Mouse (Mus musculus) lung, postnatal 14 days (tissue): ENCODE results near the gene Nphs1.
"Not testable (repeated sequence)": the region's sequence is repeated elsewhere in the genome, so short reads cannot be mapped to it uniquely, and the experiment has no call there.

Experiments used
- DNase-seq: peaks from one replicate; pipeline ENCODE4 v3.0.0; 2021

The Nphs1 gene

GRCm38 (mm10) chr7:30493401-30493931, 35.4 kb downstream of the Nphs1 start, which contains the start of gene Prodh2:
TSS of gene Prodh2 (plus strand) at chr7:30493622.
- DNase-seq = no peak

GRCm38 (mm10) chr7:30495506-30496042, 37.5 kb downstream of the Nphs1 start:
- not testable (repeated sequence) for DNase-seq

- DNase-seq = not testable (repeated sequence)
These were observed 43.0 kb downstream of the Nphs1 start for GRCm38 (mm10) chr7:30501159-30501558.

DNA sequence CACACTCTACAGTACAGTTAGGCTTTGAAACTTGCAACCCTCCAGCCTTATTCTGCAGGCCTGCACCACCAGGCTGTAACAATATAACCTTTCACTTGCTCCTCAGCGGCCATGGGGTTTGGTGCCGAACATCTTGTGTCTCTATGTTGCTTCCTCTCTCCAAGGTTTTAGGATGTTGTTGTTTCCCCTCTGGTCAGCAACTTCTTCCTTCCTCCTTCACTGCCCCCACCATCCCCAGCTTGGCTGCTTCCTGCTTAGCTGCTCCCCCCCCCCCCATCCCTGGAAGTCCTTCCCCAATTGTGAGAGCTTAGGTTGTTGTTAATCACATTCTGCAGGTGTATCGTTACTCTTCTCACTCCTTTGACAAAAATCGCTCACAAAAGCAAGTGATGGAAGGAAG, 49.9 kb downstream of the Nphs1 start:
- DNase-seq = no peak

DNA sequence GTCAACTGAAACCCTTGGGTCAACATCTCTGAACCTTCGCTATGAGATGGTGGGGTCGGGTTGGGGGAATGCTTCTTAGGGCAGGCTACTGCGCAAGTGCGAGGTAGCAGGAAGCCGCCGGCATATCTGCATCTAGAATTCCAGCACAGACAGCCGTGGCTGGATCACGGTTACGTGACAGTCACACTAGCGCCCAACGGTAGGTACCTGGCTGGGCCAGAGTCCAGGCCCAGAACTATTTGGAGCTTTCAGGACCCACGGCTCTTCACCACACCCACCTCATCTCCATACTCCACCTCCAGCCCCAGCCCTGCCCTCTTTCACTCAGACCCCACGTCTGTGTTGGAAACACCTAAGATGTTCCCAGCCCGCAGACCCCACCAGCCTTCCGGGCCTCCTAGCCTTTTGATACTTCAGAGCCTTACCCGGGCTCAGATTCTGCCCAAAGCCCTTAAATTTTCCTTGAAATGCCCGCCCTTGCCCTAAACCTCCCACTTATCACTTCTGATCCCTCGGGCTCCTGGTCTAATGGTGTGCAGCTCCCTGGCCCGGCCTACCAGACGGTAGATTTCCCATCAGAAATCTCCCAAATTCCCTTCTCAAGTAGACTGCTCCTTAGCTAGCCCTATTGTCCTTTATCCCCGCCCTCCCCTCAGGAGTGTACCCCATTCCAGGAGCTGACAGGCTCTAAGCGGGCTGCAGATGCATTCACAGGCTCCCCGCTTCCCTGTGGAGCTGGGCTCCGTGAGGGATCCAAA, 57.1 kb downstream of the Nphs1 start:
- no peak for DNase-seq

GRCm38 (mm10) chr7:30518325-30518724, 60.2 kb downstream of the Nphs1 start:
- DNase-seq = no peak

DNA sequence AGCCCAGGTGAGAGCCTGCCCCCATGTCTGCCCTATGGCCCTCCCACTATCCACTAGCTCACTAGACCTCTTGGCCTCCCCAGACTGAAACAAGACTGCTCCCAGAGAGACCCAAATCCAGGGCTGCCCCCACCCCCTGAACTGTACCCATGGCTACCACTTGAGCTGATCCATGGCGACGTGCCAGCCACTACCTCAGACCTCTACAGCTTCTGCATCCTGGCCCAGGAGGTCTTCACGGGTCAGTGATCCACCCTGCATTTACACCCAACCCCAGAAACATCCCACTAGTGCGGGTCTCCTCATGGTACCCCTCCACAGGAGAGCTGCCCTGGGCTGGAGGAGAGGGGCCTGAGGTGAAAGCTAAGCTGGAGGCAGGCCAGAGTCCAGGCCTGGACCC, 62.3 kb downstream of the Nphs1 start:
- no peak for DNase-seq

DNA sequence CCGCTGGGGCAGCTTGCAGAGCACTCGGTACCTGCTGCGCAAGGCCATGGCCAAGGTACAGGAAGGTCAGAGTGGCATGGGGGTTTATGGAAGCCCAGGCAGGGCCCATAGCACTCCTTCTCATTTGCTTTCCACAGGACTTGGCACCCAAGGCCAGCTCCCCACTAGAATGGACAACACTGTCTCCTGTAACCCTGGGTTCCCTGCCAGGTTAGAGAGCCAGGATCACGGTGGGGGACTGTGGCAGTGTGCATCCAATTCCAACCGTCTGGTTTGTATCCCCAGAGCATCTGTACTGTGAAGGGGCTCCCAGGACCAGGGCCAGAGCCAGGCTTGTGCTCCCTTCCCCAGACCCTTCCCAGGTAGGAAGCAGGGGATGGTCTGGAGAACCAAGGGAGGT, 62.7 kb downstream of the Nphs1 start:
- DNase-seq = no peak

DNA sequence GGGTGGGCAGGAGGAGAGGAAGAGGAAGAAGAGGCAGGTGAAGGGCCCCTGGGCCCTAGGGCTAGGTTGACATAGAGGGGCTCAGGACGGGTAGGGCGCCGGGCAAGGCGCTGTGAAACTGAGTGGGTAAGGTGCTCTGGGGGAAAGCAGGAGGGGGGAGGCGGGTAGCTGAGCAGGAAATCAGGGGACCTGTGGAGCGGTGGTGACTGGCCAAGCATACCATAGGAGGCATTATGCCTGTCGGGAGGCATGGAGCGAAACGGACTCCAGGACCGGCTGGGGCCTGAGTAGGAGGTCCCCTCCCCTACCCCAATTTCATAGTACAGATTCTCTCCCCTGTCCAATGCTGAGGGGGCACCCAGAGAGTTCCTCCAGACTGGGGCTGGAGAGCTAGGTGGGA, 64.8 kb downstream of the Nphs1 start:
- DNase-seq = no peak

- DNase-seq = no peak
These were observed 66.4 kb downstream of the Nphs1 start for GRCm38 (mm10) chr7:30524487-30524886.

- peak; percentile 41 for DNase-seq
These were observed 67.8 kb downstream of the Nphs1 start for GRCm38 (mm10) chr7:30525954-30526353.

DNA sequence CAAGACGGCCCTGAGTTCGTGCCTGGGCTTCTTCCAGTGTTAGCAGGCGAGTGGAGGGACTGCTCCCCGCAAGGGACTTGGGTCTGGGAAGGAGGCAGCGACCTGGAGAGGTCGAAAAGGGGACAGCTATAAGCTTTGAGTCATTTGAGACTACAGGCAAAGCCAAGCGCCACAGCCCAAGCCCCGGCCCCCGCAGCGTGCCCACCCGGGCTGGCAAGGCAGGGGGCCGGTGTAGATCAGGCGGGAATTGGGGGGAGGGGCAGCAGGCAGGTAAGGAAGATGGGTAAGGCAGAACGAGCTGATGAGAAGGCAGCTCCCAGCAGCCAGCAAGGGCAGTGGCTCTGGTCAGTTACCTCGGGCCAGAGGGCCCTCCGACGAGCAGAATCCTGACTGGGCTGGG, 68.3 kb downstream of the Nphs1 start:
- DNase-seq = no peak

- DNase-seq = no peak
These were observed 68.9 kb downstream of the Nphs1 start for GRCm38 (mm10) chr7:30526981-30527380.

DNA sequence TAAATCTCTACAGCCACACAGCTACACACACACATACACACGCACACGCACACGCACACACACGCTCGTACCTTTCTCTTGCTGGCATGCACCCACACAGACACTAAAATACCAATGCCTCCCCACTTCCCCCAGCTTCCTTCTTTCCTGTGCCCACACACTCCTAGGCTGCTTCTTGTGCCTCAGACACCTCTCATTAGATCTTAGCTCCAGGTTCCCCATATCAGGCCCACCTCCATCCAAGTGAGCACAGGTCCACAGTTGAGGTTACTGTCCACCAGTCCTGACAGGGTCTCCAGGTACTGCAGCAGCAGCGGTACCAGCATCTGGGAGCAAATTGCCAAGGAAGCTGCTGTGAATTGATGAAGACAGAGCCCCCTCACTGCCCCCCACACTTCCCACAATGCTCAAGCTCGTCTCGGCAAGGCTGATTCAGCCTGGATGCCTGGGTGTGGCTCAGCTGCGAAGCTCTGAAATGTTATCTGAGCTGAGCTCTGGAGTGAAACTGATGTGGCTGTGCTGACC, 73.2 kb downstream of the Nphs1 start:
- DNase-seq = no peak

GRCm38 (mm10) chr7:30532931-30533330, 74.8 kb downstream of the Nphs1 start:
- no peak for DNase-seq

DNA sequence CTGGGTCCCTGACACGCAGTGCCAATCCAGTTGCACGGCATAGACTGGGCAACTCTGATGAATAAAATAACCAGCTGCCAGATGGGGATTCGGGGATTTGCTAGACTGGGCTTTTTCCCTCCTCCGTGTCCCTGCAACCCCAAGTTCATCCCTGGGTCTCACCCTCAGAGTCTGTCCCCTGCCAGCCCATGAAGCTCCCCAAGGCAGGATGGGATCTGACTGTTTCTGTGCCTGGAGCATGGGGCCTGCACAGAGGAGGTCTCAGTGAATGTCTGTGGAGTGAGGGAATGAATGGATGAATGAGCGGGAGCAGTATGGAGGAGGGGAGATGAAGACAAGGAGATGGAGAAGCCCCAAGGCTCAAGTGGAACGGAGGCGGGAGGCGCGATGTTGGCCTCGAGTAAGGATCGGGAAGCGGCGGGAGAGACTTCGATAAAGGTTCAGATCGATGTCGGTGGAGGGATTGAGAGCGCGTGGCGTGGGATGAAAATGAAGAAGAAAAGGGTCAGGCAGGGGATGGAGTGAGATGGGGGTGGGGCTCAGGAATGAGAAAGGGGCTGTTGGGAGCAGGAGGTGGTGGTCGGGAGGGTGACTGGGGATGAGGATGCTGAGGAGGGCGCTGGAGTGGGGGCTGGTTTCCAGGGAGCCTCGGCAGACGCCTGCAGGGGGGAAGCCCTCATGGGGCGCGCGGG, 76.0 kb downstream of the Nphs1 start:
- DNase-seq = no peak

- peak; percentile 96 for DNase-seq
These were observed 76.8 kb downstream of the Nphs1 start, which contains the start of gene Arhgap33 for GRCm38 (mm10) chr7:30534633-30535577. TSS of gene Arhgap33 (minus strand) at chr7:30535060.
